Mouse (Mus musculus) forebrain, embryonic 14.5 days (tissue): Measurements from ENCODE around the gene Sytl3. TPM values are rescaled to one million over a fixed set of nuclear protein-coding genes. Genes with fewer than 3 reads are reported as not detected.
A peak's percentile ranks its signal among the peaks of the same experiment; 100 is the strongest.

ENCODE experiments used
- ATAC-seq: fragments of 200-750 bp; cut with Nextera tagmentation; 2 replicates; pipeline ENCODE4 v1.8.0; 2017; ENCODE audit warnings: mild to moderate bottlenecking, moderate library complexity
- DNase-seq: peaks from one replicate; pipeline ENCODE4 v3.0.0-alpha.2; 2015; ENCODE audit warnings: low spot score
- H3K27ac ChIP-seq: fragments of 300-500 bp; sonication (generic); 2 replicates; pipeline ENCODE4 v1.5.1; 2014; ENCODE audit warnings: low read depth, mild to moderate bottlenecking, control low read depth, low read length, moderate library complexity
- H3K27me3 ChIP-seq: fragments of 300-500 bp; sonication (generic); replicated peaks from 2 replicates; pipeline ENCODE4 v1.6.1; 2014; ENCODE audit warnings: low read length, control low read depth, mixed read lengths; ENCODE audit not compliant: control insufficient read depth, insufficient read depth
- H3K36me3 ChIP-seq: fragments of 300-500 bp; sonication (generic); 2 replicates; pipeline ENCODE4 v1.6.1; 2014; ENCODE audit warnings: low read length, control low read depth; ENCODE audit not compliant: control insufficient read depth, insufficient read depth
- H3K4me1 ChIP-seq: fragments of 300-500 bp; sonication (generic); 2 replicates; pipeline ENCODE4 v1.6.1; 2014; ENCODE audit warnings: antibody characterized with exemption, low read length, control low read depth; ENCODE audit not compliant: control insufficient read depth, insufficient read depth
- H3K4me2 ChIP-seq: fragments of 300-500 bp; sonication (generic); 2 replicates; pipeline ENCODE4 v1.6.1; 2014; ENCODE audit warnings: mild to moderate bottlenecking, control low read depth, low read length
- H3K4me3 ChIP-seq: fragments of 300-500 bp; sonication (generic); 2 replicates; pipeline ENCODE4 v1.5.1; 2014; ENCODE audit warnings: low read depth, low read length, control low read depth
- H3K9ac ChIP-seq: fragments of 300-500 bp; sonication (generic); 2 replicates; pipeline ENCODE4 v1.6.1; 2014; ENCODE audit warnings: mild to moderate bottlenecking, low read length, control low read depth, moderate library complexity
- H3K9me3 ChIP-seq: fragments of 300-500 bp; sonication (generic); replicated peaks from 2 replicates; pipeline ENCODE4 v1.6.1; 2016; ENCODE audit warnings: low read length, control low read depth, mixed read lengths; ENCODE audit not compliant: control insufficient read depth
- WGBS: fragments of 180-500 bp; shearing (Covaris S2); extraction: QIAGEN DNeasy Blood & Tissue Kit; methylation state at CpG from one replicate; pipeline ENCODE4 v1.1.7; 2014; 5-methylcytosine and 5-hydroxymethylcytosine counted together
- polyA plus RNA-seq: library from polyadenylated mRNA; unstranded; fragments of >200 nt; fragmentation: Nextera tagmentation; extraction: Ambion mirVana; gene quantifications from 2 replicates; pipeline ENCODE4 v1.2.1, GENCODE M21; 2014

The Sytl3 gene
- polyA plus RNA-seq, 1 experiment from 2014 or later: 0.51 TPM

DNA sequence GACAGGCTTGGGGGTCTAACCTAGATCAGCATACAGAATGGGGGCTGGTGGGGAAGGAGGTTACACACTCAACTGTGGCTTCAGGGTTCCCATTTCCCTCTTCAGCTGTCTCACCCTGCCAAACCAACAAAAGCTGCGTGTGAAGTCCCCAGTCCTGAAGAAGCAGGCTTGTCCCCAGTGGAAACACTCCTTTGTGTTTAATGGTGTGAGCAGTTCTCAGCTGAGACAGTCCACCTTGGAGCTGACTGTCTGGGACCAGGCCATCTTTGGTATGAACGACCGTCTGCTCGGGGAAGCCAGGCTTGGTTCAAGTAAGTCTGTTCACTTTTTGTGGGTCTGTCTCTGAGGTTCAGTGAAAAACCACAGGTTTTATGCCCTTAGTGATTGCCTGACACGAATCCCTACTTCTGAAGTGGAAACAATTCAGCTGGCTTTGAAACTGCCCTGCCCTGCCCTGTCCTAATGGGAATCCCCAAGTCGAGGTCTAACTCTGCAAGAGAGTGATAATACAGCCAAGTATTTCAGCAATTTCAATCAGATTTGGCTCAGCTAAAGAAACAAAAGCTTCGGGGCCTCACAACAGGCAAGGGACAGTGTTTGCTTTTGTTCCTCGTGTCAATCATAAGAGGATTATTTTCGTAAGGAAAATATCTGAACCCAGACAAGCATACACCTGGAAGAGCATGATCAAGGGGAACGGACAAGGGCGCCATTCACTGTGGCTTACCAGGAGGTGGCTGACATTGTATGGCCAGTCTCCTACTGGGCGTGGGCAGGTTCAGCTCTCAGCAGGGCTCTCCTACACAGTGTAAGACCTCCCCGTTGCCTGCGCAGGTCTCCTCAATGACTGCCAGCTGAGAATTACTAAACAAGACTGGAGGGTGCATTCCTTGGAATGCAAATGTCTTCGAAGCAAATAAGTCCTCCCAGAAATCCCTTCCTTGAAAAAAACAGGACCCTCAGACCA, 77.7 kb downstream of the Sytl3 start:
- Histone ChIP-seq H3K4me2 (no peak overlapping the region), H3K9me3 (no peaks in the 10 kb centered on the region), H3K4me3 (no peak overlapping the region), H3K27ac (peak overlapping the region; percentile 17; the same call in 1 of the 2 replicates), H3K36me3 (peaks cover 28% of the 10 kb centered on the region), H3K4me1 (peaks cover 9% of the 10 kb centered on the region), H3K27me3 (no peaks in the 10 kb centered on the region), H3K9ac (0 out of 2 replicates have a peak overlapping the region, but pooled peaks have one; percentile 8)
- DNase-seq (peak; percentile 23), ATAC-seq (peak; percentile 46; the same call in 1 of the 2 replicates)
- WGBS: 13% methylated on average over 15 of the region's 15 CpGs

DNA sequence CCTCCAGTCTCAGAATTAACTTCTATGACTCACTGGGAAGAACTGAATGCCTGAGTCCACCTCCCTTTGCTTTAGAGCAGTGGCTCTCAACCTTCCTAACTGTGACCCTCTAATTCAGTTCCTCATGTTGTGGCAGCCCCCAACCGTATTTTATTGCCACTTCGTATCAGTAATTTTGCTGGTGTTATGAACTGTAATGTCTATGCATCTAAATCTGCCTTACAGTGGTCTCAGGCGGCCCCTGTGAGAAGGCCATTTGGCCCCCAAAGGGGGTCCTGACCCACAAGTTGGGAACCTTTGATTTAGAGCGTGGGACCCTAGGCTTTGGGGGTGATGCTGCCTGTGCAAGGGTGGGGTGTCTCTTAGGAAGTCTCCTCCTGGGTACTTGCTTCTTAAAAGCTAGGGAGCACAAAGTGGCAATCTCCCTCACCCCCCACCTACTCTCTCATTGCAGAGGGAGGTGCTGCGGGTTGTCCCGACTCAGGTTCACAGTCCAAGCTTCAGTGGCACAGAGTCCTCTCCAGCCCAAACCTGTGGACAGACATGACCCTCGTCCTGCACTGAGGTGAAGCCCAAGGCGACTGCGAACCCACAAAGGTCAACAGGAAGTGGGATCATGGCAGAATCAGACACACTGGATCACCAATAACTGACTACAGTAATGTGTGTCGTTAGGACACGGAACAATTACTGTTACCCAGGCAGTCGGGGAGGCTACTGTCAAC, 78.5 kb downstream of the Sytl3 start:
- no peak for ATAC-seq
- 63% methylated on average over 12 of the region's 12 CpGs for WGBS
- Histone ChIP-seq H3K36me3 (peaks cover 37% of the 10 kb centered on the region), H3K9me3 (no peaks in the 10 kb centered on the region), H3K27ac (peak overlapping the region; percentile 29; the same call in 1 of the 2 replicates), H3K9ac (no peak overlapping the region), H3K4me1 (peaks cover 18% of the 10 kb centered on the region), H3K27me3 (no peaks in the 10 kb centered on the region), H3K4me2 (no peak overlapping the region), H3K4me3 (no peak overlapping the region)
- no peak for DNase-seq

GRCm38 (mm10) chr17:6738836-6739235, 79.9 kb downstream of the Sytl3 start:
- Histone ChIP-seq H3K9me3 (no peaks in the 10 kb centered on the region), H3K27me3 (no peaks in the 10 kb centered on the region), H3K4me2 (no peak overlapping the region), H3K9ac (no peak overlapping the region), H3K4me1 (peaks cover 19% of the 10 kb centered on the region), H3K4me3 (no peak overlapping the region), H3K36me3 (peaks cover 40% of the 10 kb centered on the region), H3K27ac (no peak overlapping the region)
- 89% methylated on average over 7 of the region's 7 CpGs for WGBS
- DNase-seq (no peak), ATAC-seq (no peak)

- WGBS: 89% methylated on average over 13 of the region's 13 CpGs
- Histone ChIP-seq H3K9me3 (no peaks in the 10 kb centered on the region), H3K36me3 (peaks cover 40% of the 10 kb centered on the region), H3K4me1 (peaks cover 19% of the 10 kb centered on the region), H3K27ac (no peak overlapping the region), H3K4me2 (no peak overlapping the region), H3K9ac (no peak overlapping the region), H3K4me3 (no peak overlapping the region), H3K27me3 (no peaks in the 10 kb centered on the region)
- DNase-seq: no peak
- no peak for ATAC-seq
Observed at GRCm38 (mm10) chr17:6739266-6739665, 80.4 kb downstream of the Sytl3 start.

GRCm38 (mm10) chr17:6739756-6740155, 80.9 kb downstream of the Sytl3 start:
- ATAC-seq: no peak
- no peak overlapping the region for H3K9ac ChIP-seq
- no peaks in the 10 kb centered on the region for H3K27me3 ChIP-seq
- H3K36me3 ChIP-seq: peaks cover 42% of the 10 kb centered on the region
- no peaks in the 10 kb centered on the region for H3K9me3 ChIP-seq
- 92% methylated on average over 15 of the region's 15 CpGs for WGBS
- H3K4me2 ChIP-seq: no peak overlapping the region
- DNase-seq: no peak
- peaks cover 19% of the 10 kb centered on the region for H3K4me1 ChIP-seq
- H3K4me3 ChIP-seq: no peak overlapping the region
- H3K27ac ChIP-seq: no peak overlapping the region

DNA sequence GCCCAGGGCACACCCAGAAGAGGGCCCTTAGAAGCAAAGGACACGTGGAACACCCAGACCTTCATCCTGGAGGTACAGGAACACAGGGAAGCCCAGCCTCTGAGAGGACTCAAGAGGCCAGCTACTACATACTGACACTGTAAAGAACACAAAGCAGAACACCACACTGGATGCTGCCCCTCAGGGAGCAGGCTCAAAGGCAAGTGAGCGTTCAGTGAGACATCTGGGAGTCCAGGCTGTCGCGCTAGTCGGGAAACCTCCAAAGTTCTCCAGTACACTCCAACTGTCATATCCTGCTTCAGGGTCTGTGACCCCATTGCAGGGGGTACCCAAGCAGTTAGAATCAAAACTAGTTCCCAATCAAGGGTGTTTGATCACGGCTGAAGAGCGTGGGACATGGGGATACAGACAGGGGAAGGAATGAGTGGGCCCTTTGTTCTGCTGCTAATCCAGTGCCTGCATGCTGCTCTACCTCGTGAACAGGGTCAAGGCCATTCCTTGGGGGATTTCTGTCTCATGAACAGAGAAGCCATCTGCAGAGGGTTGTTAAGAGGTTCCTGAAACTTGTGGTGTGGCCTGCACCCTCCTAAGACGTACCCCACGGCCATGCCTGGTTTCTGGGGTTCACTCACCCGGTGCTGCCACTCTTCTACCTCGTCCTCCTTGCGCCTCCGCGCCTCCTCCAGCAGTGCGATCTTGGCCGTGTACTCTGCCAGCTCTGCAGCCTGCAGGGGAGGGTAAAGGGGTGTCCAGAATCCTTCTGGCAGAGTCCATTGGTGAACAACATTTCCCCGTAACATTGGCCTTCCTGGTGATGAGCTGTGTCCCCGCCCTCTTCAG, 81.7 kb downstream of the Sytl3 start:
- H3K27ac ChIP-seq: peak overlapping the region; percentile 36
- peaks cover 20% of the 10 kb centered on the region for H3K4me1 ChIP-seq
- no peak overlapping the region for H3K4me2 ChIP-seq
- WGBS: 79% methylated on average over 19 of the region's 19 CpGs
- H3K36me3 ChIP-seq: peaks cover 44% of the 10 kb centered on the region
- ATAC-seq (no peak), DNase-seq (no peak)
- H3K9me3 ChIP-seq: no peaks in the 10 kb centered on the region
- H3K4me3 ChIP-seq: no peak overlapping the region
- H3K27me3 ChIP-seq: no peaks in the 10 kb centered on the region
- H3K9ac ChIP-seq: no peak overlapping the region

DNA sequence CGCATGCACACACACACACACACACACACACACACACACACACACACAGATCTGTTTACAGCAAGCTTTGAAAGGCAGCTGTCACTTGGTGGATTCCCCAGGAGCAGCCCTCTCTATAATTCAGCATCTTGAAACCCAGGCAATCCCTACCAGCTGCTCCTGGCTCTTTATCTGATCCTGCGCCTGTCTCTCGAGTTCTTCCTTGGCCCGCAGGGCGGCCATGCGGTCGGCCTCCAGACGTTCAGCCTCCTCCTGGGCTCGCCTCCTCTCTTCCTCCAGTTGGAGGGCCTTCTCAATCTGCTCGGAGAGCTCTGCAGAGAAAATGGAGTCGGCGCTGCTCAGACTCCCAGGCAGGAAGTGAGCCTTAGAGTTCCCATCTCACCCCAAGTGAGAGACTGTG, 82.4 kb downstream of the Sytl3 start:
- peaks cover 44% of the 10 kb centered on the region for H3K36me3 ChIP-seq
- no peaks in the 10 kb centered on the region for H3K9me3 ChIP-seq
- peak overlapping the region; percentile 36 for H3K27ac ChIP-seq
- no peak overlapping the region for H3K4me2 ChIP-seq
- ATAC-seq: no peak
- peaks cover 27% of the 10 kb centered on the region for H3K4me1 ChIP-seq
- no peaks in the 10 kb centered on the region for H3K27me3 ChIP-seq
- DNase-seq: peak; percentile 18
- H3K4me3 ChIP-seq: no peak overlapping the region
- no peak overlapping the region for H3K9ac ChIP-seq
- WGBS: 79% methylated on average over 12 of the region's 12 CpGs
